Mouse (Mus musculus): Measurements from ENCODE around the gene Tesmin.

DNA sequence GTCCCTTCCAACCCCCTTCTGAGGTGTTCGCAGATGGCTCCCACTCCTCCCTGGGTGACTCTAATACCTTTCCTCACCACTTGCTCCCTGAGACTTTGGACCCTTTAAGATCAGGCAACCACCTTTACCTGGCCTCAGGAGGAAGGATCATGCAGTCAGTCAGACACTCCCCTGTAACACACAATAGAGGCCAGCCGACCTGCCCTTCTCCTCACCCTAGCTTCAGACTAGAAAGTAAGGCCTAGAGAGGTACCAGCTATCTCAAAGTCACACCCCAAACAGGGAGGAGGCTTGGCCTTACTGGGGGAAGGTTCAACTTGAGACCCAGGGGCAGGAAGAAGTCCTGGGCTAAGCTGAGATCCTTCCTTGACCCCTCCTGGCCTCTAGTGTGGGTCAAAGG lies 35.6 kb downstream of the Tesmin start:
- TF ChIP-seq CTCF (IDR thresholded peaks at IDR 0.05; ENCODE audit: borderline replicate concordance, insufficient read depth, low read depth, low read length), result no peak
- TF ChIP-seq POLR2A (IDR thresholded peaks at IDR 0.05; ENCODE audit: borderline replicate concordance, insufficient read depth, low read length), result no peak
